Mouse (Mus musculus): Measurements from ENCODE around the gene Cd4.

Cd4 gene

GRCm38 (mm10) chr6:124904991-124905860 lies 17.2 kb upstream of the Cd4 start:
- POLR2A ChIA-PET = interaction anchor here (0.6 to 21.9 kb wide), 64 partner anchors 8 to 519 kb away, joined by 3 to 455 read pairs (median 7); partner anchors contain the start of genes Grcc10 (in 3 of the 4), Mlf2 (in 3 of the 4), Cdca3 (in 2 of the 4) and Cops7a (in 2 of the 4)
- CTCF ChIA-PET = interaction anchor here (0.6 to 3.9 kb wide), 42 partner anchors 8 to 412 kb away, joined by 3 to 93 read pairs (median 8); partner anchors contain the start of genes Mlf2 (in 4 of the 4), P3h3 (in 3 of the 4), Zfp384 (in 2 of the 4) and C1rl (in 1 of the 4)

GRCm38 (mm10) chr6:124904161-124904981 lies 16.4 kb upstream of the Cd4 start:
- POLR2A ChIA-PET = interaction anchor here (0.6 to 21.9 kb wide), 98 partner anchors 9 to 520 kb away, joined by 3 to 455 read pairs (median 5); partner anchors contain the start of genes Grcc10 (in 3 of the 4), Mlf2 (in 3 of the 4), Cdca3 (in 2 of the 4) and Cops7a (in 2 of the 4)
- CTCF ChIA-PET = interaction anchor here (0.5 to 3.9 kb wide), 81 partner anchors 7 to 530 kb away, joined by 3 to 93 read pairs (median 6); partner anchors contain the start of genes Mlf2 (in 4 of the 4), P3h3 (in 4 of the 4), Zfp384 (in 3 of the 4) and Gpr162 (in 2 of the 4)

GRCm38 (mm10) chr6:124903580-124904151 lies 15.6 kb upstream of the Cd4 start:
- CTCF ChIA-PET = interaction anchor here (0.6 to 3.9 kb wide), 81 partner anchors 8 to 530 kb away, joined by 3 to 93 read pairs (median 6); partner anchors contain the start of genes Mlf2 (in 4 of the 4), P3h3 (in 4 of the 4), Zfp384 (in 3 of the 4) and Gpr162 (in 2 of the 4)
- POLR2A ChIA-PET = interaction anchor here (0.6 to 21.9 kb wide), 94 partner anchors 8 to 521 kb away, joined by 3 to 455 read pairs (median 5); partner anchors contain the start of genes Grcc10 (in 3 of the 4), Mlf2 (in 3 of the 4), Cdca3 (in 2 of the 4) and Cops7a (in 2 of the 4)

- CTCF ChIA-PET = interaction anchor here in 1 of 4 experiments (0.6 kb wide), 1 partner anchor 243 kb away, joined by 5 read pairs; the partner anchor contains the start of gene Iffo1
- POLR2A ChIA-PET = interaction anchor here in 2 of 4 experiments (0.7 to 21.9 kb wide), 7 partner anchors 9 to 72 kb away, joined by 4 to 455 read pairs (median 32); partner anchors contain the start of genes Cdca3 (in 1 of the 2), Lag3 (in 1 of the 2), Mlf2 (in 1 of the 2) and Ptms (in 1 of the 2)
Observed at GRCm38 (mm10) chr6:124901851-124902250, 13.8 kb upstream of the Cd4 start.

- CTCF ChIA-PET = interaction anchor here (0.6 to 2.3 kb wide), 14 partner anchors 27 to 530 kb away, joined by 3 to 12 read pairs (median 5); partner anchors contain the start of gene Mlf2 (in 2 of the 4)
Observed at GRCm38 (mm10) chr6:124900801-124901480, 12.9 kb upstream of the Cd4 start.

GRCm38 (mm10) chr6:124900056-124900800 lies 12.2 kb upstream of the Cd4 start:
- ChIA-PET POLR2A (interaction anchor here in 3 of 4 experiments (0.6 to 21.9 kb wide), 44 partner anchors 8 to 237 kb away, joined by 3 to 455 read pairs (median 4); partner anchors contain the start of genes Cdca3 (in 3 of the 3), Mlf2 (in 3 of the 3), Usp5 (in 3 of the 3) and Cd4 (in 1 of the 3)), CTCF (interaction anchor here (0.6 to 2.3 kb wide), 19 partner anchors 8 to 692 kb away, joined by 3 to 12 read pairs (median 5); partner anchors contain the start of genes Mlf2 (in 3 of the 4) and Gpr162 (in 1 of the 4))

More at GRCm38 (mm10) chr6:124900801-124901480, 12.9 kb upstream of the Cd4 start:
- POLR2A ChIA-PET = interaction anchor here in 3 of 4 experiments (0.6 to 21.9 kb wide), 33 partner anchors 9 to 533 kb away, joined by 3 to 455 read pairs (median 4); partner anchors contain the start of genes Mlf2 (in 3 of the 3), Cdca3 (in 2 of the 3), Usp5 (in 2 of the 3) and Cd4 (in 1 of the 3)

GRCm38 (mm10) chr6:124898359-124898758 lies 10.3 kb upstream of the Cd4 start:
- POLR2A ChIA-PET = interaction anchor here in 3 of 4 experiments (0.6 to 21.9 kb wide), 6 partner anchors 12 to 149 kb away, joined by 3 to 455 read pairs (median 4); partner anchors contain the start of genes Mlf2 (in 2 of the 3) and Ptms (in 1 of the 3)
- CTCF ChIA-PET = interaction anchor here in 2 of 4 experiments (0.6 to 0.9 kb wide), 2 partner anchors 17 to 75 kb away, joined by 5 to 15 read pairs; no protein-coding TSS in a partner anchor

- ChIA-PET CTCF (interaction anchor here in 2 of 4 experiments (1.0 to 3.0 kb wide), 4 partner anchors 10 to 34 kb away, joined by 3 to 22 read pairs (median 4); no protein-coding TSS in a partner anchor), POLR2A (interaction anchor here in 3 of 4 experiments (0.6 to 1.7 kb wide), 3 partner anchors 10 to 32 kb away, joined by 4 to 7 read pairs (median 4); no protein-coding TSS in a partner anchor)
Observed at GRCm38 (mm10) chr6:124894113-124894512, 6.1 kb upstream of the Cd4 start.

GRCm38 (mm10) chr6:124890997-124891396 lies 3.0 kb upstream of the Cd4 start:
- ChIA-PET CTCF (interaction anchor here in 3 of 4 experiments (0.6 to 3.0 kb wide), 4 partner anchors 13 to 321 kb away, joined by 3 to 22 read pairs (median 8); partner anchors contain the start of gene C1rb (in 1 of the 3)), POLR2A (interaction anchor here in 3 of 4 experiments (0.5 to 2.7 kb wide), 14 partner anchors 9 to 269 kb away, joined by 3 to 16 read pairs (median 3); partner anchors contain the start of gene Gpr162 (in 1 of the 3))

- POLR2A ChIA-PET = interaction anchor here in 2 of 4 experiments (1.2 to 2.9 kb wide), 5 partner anchors 8 to 147 kb away, joined by 3 to 12 read pairs (median 3); partner anchors contain the start of gene Grcc10 (in 1 of the 2)
- CTCF ChIA-PET = interaction anchor here in 1 of 4 experiments (1.3 kb wide), 1 partner anchor 16 kb away, joined by 4 read pairs; no protein-coding TSS in a partner anchor
Observed at GRCm38 (mm10) chr6:124888555-124889125, 619 bp upstream of the Cd4 start.

- ChIA-PET POLR2A (interaction anchor here in 2 of 4 experiments (1.0 to 1.6 kb wide), 2 partner anchors 11 to 145 kb away, joined by 3 to 4 read pairs; partner anchors contain the start of gene Grcc10 (in 1 of the 2)), CTCF (interaction anchor here in 2 of 4 experiments (0.5 to 1.6 kb wide), 3 partner anchors 39 to 457 kb away, joined by 4 to 5 read pairs (median 4); no protein-coding TSS in a partner anchor)
Observed at GRCm38 (mm10) chr6:124885956-124886381, 2.1 kb downstream of the Cd4 start.

GRCm38 (mm10) chr6:124884714-124885500 lies 3.1 kb downstream of the Cd4 start:
- POLR2A ChIA-PET = interaction anchor here in 2 of 4 experiments (0.8 to 1.7 kb wide), 5 partner anchors 10 to 144 kb away, joined by 3 to 6 read pairs (median 4); partner anchors contain the start of gene Grcc10 (in 1 of the 2)
- CTCF ChIA-PET = interaction anchor here (0.7 to 1.6 kb wide), 5 partner anchors 25 to 168 kb away, joined by 3 to 5 read pairs (median 3); partner anchors contain the start of gene P3h3 (in 1 of the 4)

GRCm38 (mm10) chr6:124883351-124883750 lies 4.7 kb downstream of the Cd4 start:
- ChIA-PET POLR2A (interaction anchor here in 3 of 4 experiments (0.6 to 1.7 kb wide), 4 partner anchors 10 to 247 kb away, joined by 3 to 6 read pairs (median 4); no protein-coding TSS in a partner anchor), CTCF (interaction anchor here in 2 of 4 experiments (0.6 to 1.5 kb wide), 3 partner anchors 13 to 33 kb away, joined by 3 read pairs; no protein-coding TSS in a partner anchor)

Data from embryonic stem cell, embryonic (primary cell).